In the genomic region with DNA sequence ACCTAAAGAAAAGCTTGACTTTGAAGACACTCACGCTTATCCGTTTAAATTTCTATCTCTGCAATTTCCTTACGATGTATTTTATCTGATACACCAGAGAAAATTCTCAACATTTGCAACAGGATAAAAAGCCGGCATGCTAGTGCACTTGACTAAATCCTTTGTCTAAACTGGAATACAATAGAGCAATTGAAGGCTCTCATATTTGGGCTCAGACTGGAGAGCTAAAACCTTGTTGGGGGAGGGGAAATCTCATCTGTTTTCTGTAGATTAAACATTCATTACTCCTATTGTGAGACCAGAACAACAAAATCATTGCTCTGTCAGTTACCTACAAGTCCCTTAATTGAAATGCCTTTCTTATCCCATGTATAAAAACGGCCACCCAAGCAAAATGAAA, we compare ENCODE assay signal across 16 mouse cellular contexts.
"Had no signal": no experiment of that assay in that cellular context is flagged by ENCODE, and none has a peak within 500 bp of the region (broad histone marks: within the 10 kb centered on the region; RNA-seq: fewer than 3 reads in every experiment).

No protein-coding gene starts in this region.

- H3K27ac ChIP-seq: kidney, postnatal 0 days; limb, embryonic 15.5 days; liver, embryonic 12.5 days; macrophage; midbrain, embryonic 12.5 days; neural tube, embryonic 13.5 days had no signal

- H3K36me3 ChIP-seq: limb, embryonic 15.5 days; liver, embryonic 12.5 days; midbrain, embryonic 12.5 days; neural tube, embryonic 13.5 days had no signal

- H3K27me3 ChIP-seq: limb, embryonic 15.5 days; liver, embryonic 12.5 days; megakaryocyte, embryonic 14.5 days; neural tube, embryonic 13.5 days had no signal

- H3K9ac ChIP-seq: limb, embryonic 15.5 days; liver, embryonic 12.5 days; lung, embryonic 14.5 days; midbrain, embryonic 12.5 days; neural tube, embryonic 13.5 days had no signal

- H3K4me3 ChIP-seq: limb, embryonic 15.5 days; liver, embryonic 12.5 days; megakaryocyte, embryonic 14.5 days; midbrain, embryonic 12.5 days; neural tube, embryonic 13.5 days had no signal

- H3K4me1 ChIP-seq: limb, embryonic 15.5 days; liver, embryonic 12.5 days had no signal

- ATAC-seq: liver, embryonic 12.5 days had no signal

- DNase-seq: kidney, adult 11 months; kidney, adult 9 months; kidney, postnatal 36 days; layer of hippocampus, postnatal 36 days; lung, embryonic 14.5 days; lung, postnatal 14 days; right cerebral cortex, adult 18-20 months; right cerebral cortex, postnatal 25 days; thymus, postnatal 4 days had no signal

- H3K4me2 ChIP-seq: limb, embryonic 15.5 days; liver, embryonic 12.5 days; lung, embryonic 14.5 days; midbrain, embryonic 12.5 days; neural tube, embryonic 13.5 days had no signal

- H3K9me3 ChIP-seq: limb, embryonic 15.5 days; liver, embryonic 12.5 days; megakaryocyte, embryonic 14.5 days; midbrain, embryonic 12.5 days; neural tube, embryonic 13.5 days had no signal
